Mouse (Mus musculus) stomach, embryonic 16.5 days (tissue): ENCODE data around the gene Nsg1. TPM values are rescaled to one million over a fixed set of nuclear protein-coding genes. Genes with fewer than 3 reads are reported as not detected.

Source experiments
- ATAC-seq: fragments of 200-750 bp; cut with Nextera tagmentation; 2 replicates; pipeline ENCODE4 v1.8.0; 2017; ENCODE audit warnings: moderate number of reproducible peaks, moderate TSS enrichment; ENCODE audit not compliant: insufficient read depth, low FRiP score
- H3K27ac ChIP-seq: fragments of 300-500 bp; sonication (generic); 2 replicates; pipeline ENCODE4 v1.5.1; 2014; ENCODE audit warnings: low read length
- H3K27me3 ChIP-seq: fragments of 300-500 bp; sonication (generic); 2 replicates; pipeline ENCODE4 v1.6.1; 2014; ENCODE audit warnings: low read length, control low read depth, mixed read lengths; ENCODE audit not compliant: control insufficient read depth, insufficient read depth
- H3K36me3 ChIP-seq: fragments of 300-500 bp; sonication (generic); 2 replicates; pipeline ENCODE4 v1.6.1; 2014; ENCODE audit warnings: low read length; ENCODE audit not compliant: control insufficient read depth, insufficient read depth
- H3K4me1 ChIP-seq: fragments of 300-500 bp; sonication (generic); 2 replicates; pipeline ENCODE4 v1.6.1; 2014; ENCODE audit warnings: low read length, control low read depth, mixed read lengths; ENCODE audit not compliant: control insufficient read depth, insufficient read depth
- H3K4me2 ChIP-seq: fragments of 300-500 bp; sonication (generic); 2 replicates; pipeline ENCODE4 v1.6.1; 2014; ENCODE audit warnings: low read depth, low read length, mixed read lengths
- H3K4me3 ChIP-seq: fragments of 300-500 bp; sonication (generic); replicated peaks from 2 replicates; pipeline ENCODE4 v1.5.1; 2014; ENCODE audit warnings: mild to moderate bottlenecking, low read length
- H3K9ac ChIP-seq: fragments of 300-500 bp; sonication (generic); 2 replicates; pipeline ENCODE4 v1.6.1; 2014; ENCODE audit warnings: low read length
- H3K9me3 ChIP-seq: fragments of 300-500 bp; sonication (generic); replicated peaks from 2 replicates; pipeline ENCODE4 v1.6.1; 2016; ENCODE audit warnings: low read length, control low read depth; ENCODE audit not compliant: control insufficient read depth
- WGBS: fragments of 180-500 bp; shearing (Covaris S2); extraction: QIAGEN DNeasy Blood & Tissue Kit; methylation state at CpG from one replicate; pipeline ENCODE4 v1.1.7; 2014; 5-methylcytosine and 5-hydroxymethylcytosine counted together
- polyA plus RNA-seq: library from polyadenylated mRNA; unstranded; fragments of >200 nt; fragmentation: Nextera tagmentation; extraction: Ambion mirVana; gene quantifications from 2 replicates; pipeline ENCODE4 v1.2.1, GENCODE M21; 2015

The Nsg1 gene
- polyA plus RNA-seq, result 52.2 and 57.5 TPM in 2 replicates

GRCm38 (mm10) chr5:38159634-38160413, at the start of gene Nsg1:
Gene Nsg1, minus strand, starts transcription at chr5:38159907.
- Histone ChIP-seq H3K9me3 (no peaks in the 10 kb centered on the region), H3K4me1 (no peaks in the 10 kb centered on the region; the same call in 1 of the 2 replicates), H3K9ac (peak within 1 kb of the TSS; percentile 71), H3K4me3 (peak within 1 kb of the TSS; percentile 57), H3K27me3 (peaks cover 20% of the 10 kb centered on the region), H3K4me2 (peak within 1 kb of the TSS; percentile 79), H3K27ac (no peak within 1 kb of the TSS), H3K36me3 (no peaks in the 10 kb centered on the region; the same call in 1 of the 2 replicates)
- peak; percentile 16; the same call in 1 of the 2 replicates for ATAC-seq
- WGBS, result 12% methylated on average over 35 of the region's 35 CpGs

- Histone ChIP-seq H3K27me3 (no peaks in the 10 kb centered on the region), H3K9me3 (no peaks in the 10 kb centered on the region), H3K9ac (no peak overlapping the region), H3K27ac (no peak overlapping the region), H3K4me1 (peaks cover 2% of the 10 kb centered on the region; the same call in 1 of the 2 replicates), H3K4me3 (no peak overlapping the region), H3K4me2 (no peak overlapping the region), H3K36me3 (peaks cover 11% of the 10 kb centered on the region)
- 72% methylated on average over 8 of the region's 8 CpGs for WGBS
- no peak for ATAC-seq
Measured at GRCm38 (mm10) chr5:38208985-38209384, 49.3 kb upstream of the Nsg1 start.

- H3K4me1 ChIP-seq, result peaks cover 2% of the 10 kb centered on the region; the same call in 1 of the 2 replicates
- H3K4me3 ChIP-seq, result no peak overlapping the region
- ATAC-seq, result no peak
- WGBS, result 82% methylated on average over 7 of the region's 7 CpGs
- H3K27me3 ChIP-seq, result no peaks in the 10 kb centered on the region
- H3K27ac ChIP-seq, result no peak overlapping the region
- H3K36me3 ChIP-seq, result peaks cover 14% of the 10 kb centered on the region; the same call in 1 of the 2 replicates
- no peaks in the 10 kb centered on the region for H3K9me3 ChIP-seq
- H3K9ac ChIP-seq, result no peak overlapping the region
- no peak overlapping the region for H3K4me2 ChIP-seq
Measured at GRCm38 (mm10) chr5:38205303-38205726, 45.6 kb upstream of the Nsg1 start.

GRCm38 (mm10) chr5:38199686-38200085, 40.0 kb upstream of the Nsg1 start:
- Histone ChIP-seq H3K27me3 (no peaks in the 10 kb centered on the region), H3K36me3 (peaks cover 14% of the 10 kb centered on the region; the same call in 1 of the 2 replicates), H3K4me2 (no peak overlapping the region), H3K4me3 (no peak overlapping the region), H3K9ac (no peak overlapping the region), H3K9me3 (no peaks in the 10 kb centered on the region), H3K27ac (no peak overlapping the region), H3K4me1 (no peaks in the 10 kb centered on the region)
- 88% methylated on average over 2 of the region's 2 CpGs for WGBS
- no peak for ATAC-seq

- Histone ChIP-seq H3K9me3 (no peaks in the 10 kb centered on the region), H3K4me1 (no peaks in the 10 kb centered on the region), H3K9ac (no peak overlapping the region), H3K4me2 (no peak overlapping the region), H3K4me3 (no peak overlapping the region), H3K27me3 (no peaks in the 10 kb centered on the region), H3K36me3 (no peaks in the 10 kb centered on the region), H3K27ac (no peak overlapping the region)
- ATAC-seq, result 0 out of 2 replicates have a peak, but pooled peaks have one; percentile 31
- 15% methylated on average over 7 of the region's 7 CpGs for WGBS
Measured at GRCm38 (mm10) chr5:38197482-38197823, 37.7 kb upstream of the Nsg1 start.

- no peak overlapping the region; the same call in 1 of the 2 replicates for H3K9ac ChIP-seq
- no peaks in the 10 kb centered on the region for H3K36me3 ChIP-seq
- H3K4me2 ChIP-seq, result no peak overlapping the region
- H3K27ac ChIP-seq, result no peak overlapping the region
- no peaks in the 10 kb centered on the region for H3K9me3 ChIP-seq
- H3K4me1 ChIP-seq, result no peaks in the 10 kb centered on the region
- no peak for ATAC-seq
- WGBS, result 61% methylated on average over 5 of the region's 5 CpGs
- H3K4me3 ChIP-seq, result no peak overlapping the region
- no peaks in the 10 kb centered on the region for H3K27me3 ChIP-seq
Measured at GRCm38 (mm10) chr5:38196821-38197481, 37.2 kb upstream of the Nsg1 start.

GRCm38 (mm10) chr5:38195941-38196340, 36.2 kb upstream of the Nsg1 start:
- ATAC-seq, result no peak
- no peaks in the 10 kb centered on the region for H3K36me3 ChIP-seq
- H3K9me3 ChIP-seq, result no peaks in the 10 kb centered on the region
- H3K4me3 ChIP-seq, result no peak overlapping the region
- no peak overlapping the region for H3K9ac ChIP-seq
- no peaks in the 10 kb centered on the region for H3K4me1 ChIP-seq
- H3K27me3 ChIP-seq, result no peaks in the 10 kb centered on the region
- H3K27ac ChIP-seq, result no peak overlapping the region
- no peak overlapping the region for H3K4me2 ChIP-seq

GRCm38 (mm10) chr5:38194946-38195345, 35.2 kb upstream of the Nsg1 start:
- Histone ChIP-seq H3K9me3 (no peaks in the 10 kb centered on the region), H3K4me2 (no peak overlapping the region), H3K27me3 (no peaks in the 10 kb centered on the region; the same call in 1 of the 2 replicates), H3K4me1 (no peaks in the 10 kb centered on the region), H3K9ac (no peak overlapping the region), H3K36me3 (no peaks in the 10 kb centered on the region), H3K4me3 (no peak overlapping the region), H3K27ac (no peak overlapping the region)
- WGBS, result 35% methylated on average over 2 of the region's 2 CpGs
- no peak for ATAC-seq

GRCm38 (mm10) chr5:38190907-38191306, 31.2 kb upstream of the Nsg1 start:
- no peak overlapping the region for H3K4me3 ChIP-seq

More at GRCm38 (mm10) chr5:38190907-38191306, 31.2 kb upstream of the Nsg1 start:
- Histone ChIP-seq H3K27ac (no peak overlapping the region), H3K9ac (no peak overlapping the region), H3K4me2 (no peak overlapping the region), H3K36me3 (no peaks in the 10 kb centered on the region), H3K4me1 (no peaks in the 10 kb centered on the region), H3K27me3 (no peaks in the 10 kb centered on the region; the same call in 1 of the 2 replicates), H3K9me3 (no peaks in the 10 kb centered on the region)
- ATAC-seq, result no peak
- 88% methylated on average over 3 of the region's 3 CpGs for WGBS
